Mouse (Mus musculus): Measurements from ENCODE around the gene Spata13.

DNA sequence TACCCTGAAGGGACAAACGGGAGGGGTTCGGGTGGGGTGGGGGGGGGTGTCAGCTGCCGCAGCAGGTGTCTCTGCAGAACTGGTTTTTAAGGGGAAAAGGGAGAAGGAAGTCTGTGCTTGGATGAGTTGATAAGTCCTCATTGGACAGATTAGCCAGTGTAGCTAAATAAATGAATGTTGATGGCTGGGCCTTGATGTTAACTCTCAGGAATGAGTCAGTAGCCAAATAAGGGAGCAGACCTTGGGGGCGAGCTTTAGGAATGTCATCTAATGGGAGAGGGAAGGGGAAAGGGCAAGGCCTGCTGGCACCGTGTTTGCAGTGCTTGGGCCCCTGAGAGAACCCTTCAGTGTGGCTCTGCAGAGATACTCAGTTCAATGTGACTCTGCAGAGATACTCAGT, 12.6 kb downstream of the Spata13 start:
- TF ChIP-seq CTCF (IDR thresholded peaks at IDR 0.05; ENCODE audit: extremely low read depth, insufficient read length, insufficient replicate concordance, low read depth, low read length) (no peak), POLR2A (IDR thresholded peaks at IDR 0.05; ENCODE audit: low read depth, low read length) (no peak)
